Mouse (Mus musculus) myocyte (in vitro differentiated cells): ENCODE data around the gene Add3. TPM values are rescaled to one million over a fixed set of nuclear protein-coding genes. Genes with fewer than 3 reads are reported as not detected.

Source experiments
- H3K27me3 ChIP-seq: one replicate; pipeline ENCODE4 v1.6.1; 2011; ENCODE audit not compliant: control insufficient read depth, insufficient read depth, insufficient read length
- H3K36me3 ChIP-seq: one replicate; pipeline ENCODE4 v1.6.1; 2011; ENCODE audit not compliant: control insufficient read depth, insufficient read depth
- H3K4me2 ChIP-seq: one replicate; pipeline ENCODE4 v1.6.1; 2011; ENCODE audit warnings: low read depth, control low read depth
- H3K4me3 ChIP-seq: one replicate; pipeline ENCODE4 v1.5.1; 2011; ENCODE audit warnings: mild to moderate bottlenecking, control low read depth, moderate library complexity
- H3K79me2 ChIP-seq: one replicate; pipeline ENCODE4 v1.6.1; 2011; ENCODE audit not compliant: control insufficient read depth, insufficient read depth
- H3ac ChIP-seq: one replicate; pipeline ENCODE4 v1.6.1; 2011; ENCODE audit not compliant: control insufficient read depth, insufficient read length
- CEBPB ChIP-seq: IDR thresholded peaks from 2 replicates; pipeline ENCODE4 v1.6.1; 2011; ENCODE audit warnings: mild to moderate bottlenecking, moderate library complexity; ENCODE audit not compliant: poor library complexity, insufficient read depth, severe bottlenecking
- E2F4 ChIP-seq: IDR thresholded peaks from one replicate; pipeline ENCODE4 v1.6.1; 2011; ENCODE audit warnings: mild to moderate bottlenecking, control low read depth, moderate library complexity; ENCODE audit not compliant: insufficient read depth
- MAX ChIP-seq: IDR thresholded peaks from one replicate; pipeline ENCODE4 v1.6.1; 2011; ENCODE audit warnings: low read depth, mild to moderate bottlenecking, control low read depth
- MYOD1 ChIP-seq, 3 experiments: IDR thresholded peaks; one replicate each; pipeline ENCODE4 v1.6.1; 2011; ENCODE audit warnings: control low read depth in 2 of 3, low read depth in 2 of 3, mild to moderate bottlenecking in 2 of 3, moderate library complexity in 1 of 3; ENCODE audit not compliant: insufficient read length in 2 of 3, control insufficient read depth in 1 of 3
- MYOG ChIP-seq, 3 experiments: IDR thresholded peaks; one replicate each; pipeline ENCODE4 v1.6.1; 2011; ENCODE audit warnings: control low read depth in 2 of 3, low read depth in 2 of 3, mild to moderate bottlenecking in 2 of 3; ENCODE audit not compliant: insufficient read length in 2 of 3, control insufficient read depth in 1 of 3, insufficient read depth in 1 of 3
- POLR2A ChIP-seq: IDR thresholded peaks from one replicate; pipeline ENCODE4 v1.6.1; 2011; ENCODE audit warnings: low read depth, mild to moderate bottlenecking, control low read depth, moderate library complexity; ENCODE audit not compliant: insufficient read length
- POLR2AphosphoS2 ChIP-seq: IDR thresholded peaks from one replicate; pipeline ENCODE4 v1.6.1; 2011; ENCODE audit warnings: low read depth, control low read depth; ENCODE audit not compliant: insufficient read length
- REST ChIP-seq: IDR thresholded peaks from one replicate; pipeline ENCODE4 v1.6.1; 2011; ENCODE audit warnings: mild to moderate bottlenecking, control low read depth, moderate library complexity; ENCODE audit not compliant: insufficient read depth, insufficient read length
- SRF ChIP-seq: IDR thresholded peaks from one replicate; pipeline ENCODE4 v1.6.1; 2011; ENCODE audit warnings: low read depth; ENCODE audit not compliant: control insufficient read depth, insufficient read length
- TCF12 ChIP-seq: IDR thresholded peaks from one replicate; pipeline ENCODE4 v1.6.1; 2011; ENCODE audit warnings: mild to moderate bottlenecking, control low read depth; ENCODE audit not compliant: poor library complexity, insufficient read depth, severe bottlenecking
- TCF3 ChIP-seq: IDR thresholded peaks from one replicate; pipeline ENCODE4 v1.6.1; 2011; ENCODE audit warnings: low read depth, control low read depth; ENCODE audit not compliant: insufficient read length
- USF1 ChIP-seq: IDR thresholded peaks from one replicate; pipeline ENCODE4 v1.6.1; 2011; ENCODE audit warnings: low read depth, mild to moderate bottlenecking, control low read depth, moderate library complexity
- polyA plus RNA-seq: library from polyadenylated mRNA; unstranded; fragments of >200 nt; fragmentation: generic; extraction: Trizol; gene quantifications from one replicate; pipeline ENCODE4 v1.2.1, GENCODE M21; 2012; ENCODE audit warnings: missing spikeins

Add3 gene
- polyA plus RNA-seq, 1 experiment = 8.3 TPM

- no peaks in the 10 kb centered on the region for H3K36me3 ChIP-seq
- no peak overlapping the region for H3K4me3 ChIP-seq
- no peaks in the 10 kb centered on the region for H3K27me3 ChIP-seq
- TF ChIP-seq USF1 = no peak
- TF ChIP-seq POLR2A = no peak
- no peak for TF ChIP-seq POLR2AphosphoS2
- no peak for TF ChIP-seq MAX
- no peak for TF ChIP-seq MYOD1 (IDR thresholded peaks at IDR 0.05; ENCODE audit: control insufficient read depth in 1 of 3, insufficient read length in 2 of 3, low read depth in 2 of 3)
- no peak for TF ChIP-seq SRF
- TF ChIP-seq TCF12 = no peak
- no peak for TF ChIP-seq E2F4
- TF ChIP-seq REST = no peak
- H3K79me2 ChIP-seq = no peaks in the 10 kb centered on the region
- H3ac ChIP-seq = no peak overlapping the region
- H3K4me2 ChIP-seq = no peak overlapping the region
Measured at GRCm38 (mm10) chr19:53198706-53199572, 58.7 kb downstream of the Add3 start.

- no peak for TF ChIP-seq MYOD1 (IDR thresholded peaks at IDR 0.05; ENCODE audit: control insufficient read depth in 1 of 3, insufficient read length in 2 of 3, low read depth in 2 of 3)
- TF ChIP-seq E2F4 = no peak
- TF ChIP-seq POLR2A = no peak
- TF ChIP-seq MAX = no peak
- no peak for TF ChIP-seq REST
- TF ChIP-seq TCF3 = no peak
- no peak for TF ChIP-seq USF1
- no peak for TF ChIP-seq TCF12
- H3K4me3 ChIP-seq = no peak overlapping the region
- H3K27me3 ChIP-seq = no peaks in the 10 kb centered on the region
- H3K36me3 ChIP-seq = no peaks in the 10 kb centered on the region
- no peak overlapping the region for H3ac ChIP-seq
- H3K4me2 ChIP-seq = no peak overlapping the region
- H3K79me2 ChIP-seq = no peaks in the 10 kb centered on the region
Measured at GRCm38 (mm10) chr19:53199711-53200110, 59.5 kb downstream of the Add3 start.

GRCm38 (mm10) chr19:53202116-53202515 is 61.9 kb downstream of the Add3 start:
- no peaks in the 10 kb centered on the region for H3K27me3 ChIP-seq
- no peak overlapping the region for H3K4me3 ChIP-seq
- no peak overlapping the region for H3K4me2 ChIP-seq
- no peaks in the 10 kb centered on the region for H3K79me2 ChIP-seq
- H3ac ChIP-seq = no peak overlapping the region
- H3K36me3 ChIP-seq = no peaks in the 10 kb centered on the region
- TF ChIP-seq MYOG (IDR thresholded peaks at IDR 0.05; ENCODE audit: control insufficient read depth in 1 of 3, insufficient read depth in 1 of 3, insufficient read length in 2 of 3, low read depth in 2 of 3) (no peak), TCF12 (no peak), POLR2A (no peak), TCF3 (no peak), E2F4 (no peak), USF1 (no peak), SRF (no peak), POLR2AphosphoS2 (no peak), REST (no peak)

- H3K4me3 ChIP-seq = no peak overlapping the region
- H3K36me3 ChIP-seq = no peaks in the 10 kb centered on the region
- H3K4me2 ChIP-seq = no peak overlapping the region
- no peaks in the 10 kb centered on the region for H3K79me2 ChIP-seq
- no peak for TF ChIP-seq SRF
- TF ChIP-seq USF1 = no peak
- TF ChIP-seq MYOG (IDR thresholded peaks at IDR 0.05; ENCODE audit: control insufficient read depth in 1 of 3, insufficient read depth in 1 of 3, insufficient read length in 2 of 3, low read depth in 2 of 3) = no peak
- TF ChIP-seq MAX = no peak
- TF ChIP-seq REST = no peak
- TF ChIP-seq TCF12 = no peak
- TF ChIP-seq TCF3 = no peak
- TF ChIP-seq CEBPB = no peak
- TF ChIP-seq POLR2A = no peak
- TF ChIP-seq E2F4 = no peak
- no peaks in the 10 kb centered on the region for H3K27me3 ChIP-seq
- H3ac ChIP-seq = no peak overlapping the region
Measured at GRCm38 (mm10) chr19:53206986-53207385, 66.7 kb downstream of the Add3 start.

GRCm38 (mm10) chr19:53208830-53209229 is 68.6 kb downstream of the Add3 start:
- no peak overlapping the region for H3ac ChIP-seq
- TF ChIP-seq E2F4 = no peak
- no peak for TF ChIP-seq REST
- no peak for TF ChIP-seq POLR2A
- no peak for TF ChIP-seq CEBPB
- no peak for TF ChIP-seq TCF12
- no peak for TF ChIP-seq USF1
- TF ChIP-seq MYOD1 (IDR thresholded peaks at IDR 0.05; ENCODE audit: control insufficient read depth in 1 of 3, insufficient read length in 2 of 3, low read depth in 2 of 3) = no peak
- TF ChIP-seq MAX = no peak
- no peak for TF ChIP-seq SRF
- no peak overlapping the region for H3K4me2 ChIP-seq
- no peaks in the 10 kb centered on the region for H3K79me2 ChIP-seq
- H3K27me3 ChIP-seq = no peaks in the 10 kb centered on the region
- H3K36me3 ChIP-seq = no peaks in the 10 kb centered on the region
- H3K4me3 ChIP-seq = no peak overlapping the region
